Mouse (Mus musculus) lung, postnatal 0 days (tissue): ENCODE data around the gene Ccdc54. TPM values are rescaled to one million over a fixed set of nuclear protein-coding genes. Genes with fewer than 3 reads are reported as not detected.
A peak's percentile ranks its signal among the peaks of the same experiment; 100 is the strongest.

ENCODE experiments used
- ATAC-seq: fragments of 200-750 bp; cut with Nextera tagmentation; 2 replicates; pipeline ENCODE4 v1.8.0; 2017; ENCODE audit warnings: moderate library complexity
- DNase-seq: peaks from one replicate; pipeline ENCODE4 v3.0.0-alpha.2; 2016; ENCODE audit warnings: low spot score
- H3K27ac ChIP-seq: fragments of 300-500 bp; sonication (generic); 2 replicates; pipeline ENCODE4 v1.5.1; 2014; ENCODE audit warnings: antibody characterized with exemption, mild to moderate bottlenecking, low read length, mixed read lengths
- H3K27me3 ChIP-seq: fragments of 300-500 bp; sonication (generic); replicated peaks from 2 replicates; pipeline ENCODE4 v1.6.1; 2014; ENCODE audit warnings: low read length, mixed read lengths; ENCODE audit not compliant: insufficient read depth
- H3K36me3 ChIP-seq: fragments of 300-500 bp; sonication (generic); 2 replicates; pipeline ENCODE4 v1.6.1; 2014; ENCODE audit warnings: low read length, mixed read lengths; ENCODE audit not compliant: insufficient read depth
- H3K4me1 ChIP-seq: fragments of 300-500 bp; sonication (generic); 2 replicates; pipeline ENCODE4 v1.6.1; 2014; ENCODE audit warnings: antibody characterized with exemption, low read depth, low read length, mixed read lengths; ENCODE audit not compliant: insufficient read depth
- H3K4me2 ChIP-seq: fragments of 300-500 bp; sonication (generic); replicated peaks from 2 replicates; pipeline ENCODE4 v1.6.1; 2014; ENCODE audit warnings: low read depth, mild to moderate bottlenecking, low read length, moderate library complexity, mixed read lengths
- H3K4me3 ChIP-seq: fragments of 300-500 bp; sonication (generic); 2 replicates; pipeline ENCODE4 v1.5.1; 2014; ENCODE audit warnings: low read depth, low read length
- H3K9ac ChIP-seq: fragments of 300-500 bp; sonication (generic); replicated peaks from 2 replicates; pipeline ENCODE4 v1.6.1; 2014; ENCODE audit warnings: low read depth, mild to moderate bottlenecking
- H3K9me3 ChIP-seq: fragments of 300-500 bp; sonication (generic); 2 replicates; pipeline ENCODE4 v1.6.1; 2016; ENCODE audit warnings: low read length, mixed read lengths
- CTCF ChIP-seq: IDR thresholded peaks from 2 replicates; pipeline ENCODE4 v1.5.1; 2016; ENCODE audit warnings: antibody characterized with exemption, mild to moderate bottlenecking
- EP300 ChIP-seq: IDR thresholded peaks from 2 replicates; pipeline ENCODE4 v1.6.1; 2016; ENCODE audit warnings: antibody characterized with exemption, mild to moderate bottlenecking, control low read depth
- WGBS: fragments of 180-500 bp; shearing (Covaris S2); extraction: QIAGEN DNeasy Blood & Tissue Kit; methylation state at CpG from one replicate; pipeline ENCODE4 v1.1.7; 2014; 5-methylcytosine and 5-hydroxymethylcytosine counted together
- polyA plus RNA-seq: library from polyadenylated mRNA; unstranded; fragments of >200 nt; fragmentation: Nextera tagmentation; extraction: Ambion mirVana; gene quantifications from 2 replicates; pipeline ENCODE4 v1.2.1, GENCODE M21; 2015

Gene Ccdc54
- not detected in 2 replicates for polyA plus RNA-seq

GRCm38 (mm10) chr16:50591054-50591453 lies at the start of gene Ccdc54:
Ccdc54 (minus strand) TSS chr16:50591154.
- Histone ChIP-seq H3K36me3 (no peaks in the 10 kb centered on the region), H3K9me3 (no peaks in the 10 kb centered on the region), H3K4me3 (no peak within 1 kb of the TSS), H3K9ac (no peak within 1 kb of the TSS), H3K4me1 (no peaks in the 10 kb centered on the region), H3K27ac (no peak within 1 kb of the TSS), H3K27me3 (no peaks in the 10 kb centered on the region), H3K4me2 (no peak within 1 kb of the TSS)
- TF ChIP-seq EP300 (no peak), CTCF (no peak)
- ATAC-seq = no peak
- DNase-seq = no peak

- TF ChIP-seq EP300 (no peak), CTCF (no peak)
- H3K4me3 ChIP-seq = no peak overlapping the region
- H3K27me3 ChIP-seq = no peaks in the 10 kb centered on the region
- H3K9me3 ChIP-seq = no peaks in the 10 kb centered on the region
- H3K4me2 ChIP-seq = no peak overlapping the region
- H3K4me1 ChIP-seq = no peaks in the 10 kb centered on the region
- H3K27ac ChIP-seq = no peak overlapping the region
- DNase-seq = peak; percentile 15
- no peak overlapping the region for H3K9ac ChIP-seq
- no peaks in the 10 kb centered on the region for H3K36me3 ChIP-seq
- 52% methylated on average over 2 of the region's 2 CpGs for WGBS
- no peak for ATAC-seq
Measured at GRCm38 (mm10) chr16:50632585-50632984, 41.6 kb upstream of the Ccdc54 start.

GRCm38 (mm10) chr16:50615569-50615968 lies 24.6 kb upstream of the Ccdc54 start:
- no peak overlapping the region for H3K27ac ChIP-seq

DNA sequence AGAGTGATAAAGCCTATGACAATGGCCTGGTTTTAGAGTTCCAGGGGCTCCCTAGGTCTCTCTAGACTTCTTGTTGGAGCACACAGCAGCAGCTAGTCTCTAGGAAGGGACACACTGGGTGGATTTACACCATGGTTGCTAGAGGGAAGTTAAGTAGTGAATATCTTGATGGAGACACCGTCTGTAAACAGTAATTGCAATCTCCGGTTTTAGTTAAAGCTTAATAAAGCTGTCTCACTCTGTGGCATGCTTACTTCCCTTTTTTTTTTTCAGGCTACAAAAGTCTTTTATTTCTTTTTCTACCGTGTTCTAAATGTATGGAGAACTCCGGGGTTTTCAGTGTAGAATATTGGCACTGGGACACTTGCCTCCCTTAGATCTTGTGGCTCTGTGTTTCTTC lies 22.0 kb upstream of the Ccdc54 start:
- Histone ChIP-seq H3K9ac (no peak overlapping the region), H3K4me3 (no peak overlapping the region), H3K9me3 (no peaks in the 10 kb centered on the region), H3K4me2 (no peak overlapping the region), H3K27me3 (no peaks in the 10 kb centered on the region), H3K4me1 (no peaks in the 10 kb centered on the region), H3K27ac (no peak overlapping the region), H3K36me3 (no peaks in the 10 kb centered on the region)
- 61% methylated on average over 4 of the region's 4 CpGs for WGBS
- DNase-seq (no peak), ATAC-seq (no peak)
- TF ChIP-seq EP300 (no peak), CTCF (no peak)

More at GRCm38 (mm10) chr16:50615569-50615968, 24.6 kb upstream of the Ccdc54 start:
- ATAC-seq = no peak
- 37% methylated on average over 7 of the region's 7 CpGs for WGBS
- H3K9me3 ChIP-seq = no peaks in the 10 kb centered on the region
- no peak overlapping the region for H3K9ac ChIP-seq
- H3K4me1 ChIP-seq = no peaks in the 10 kb centered on the region
- H3K4me3 ChIP-seq = no peak overlapping the region
- no peak for DNase-seq
- no peak for TF ChIP-seq CTCF
- TF ChIP-seq EP300 = no peak
- H3K36me3 ChIP-seq = no peaks in the 10 kb centered on the region
- no peaks in the 10 kb centered on the region for H3K27me3 ChIP-seq
- H3K4me2 ChIP-seq = no peak overlapping the region

DNA sequence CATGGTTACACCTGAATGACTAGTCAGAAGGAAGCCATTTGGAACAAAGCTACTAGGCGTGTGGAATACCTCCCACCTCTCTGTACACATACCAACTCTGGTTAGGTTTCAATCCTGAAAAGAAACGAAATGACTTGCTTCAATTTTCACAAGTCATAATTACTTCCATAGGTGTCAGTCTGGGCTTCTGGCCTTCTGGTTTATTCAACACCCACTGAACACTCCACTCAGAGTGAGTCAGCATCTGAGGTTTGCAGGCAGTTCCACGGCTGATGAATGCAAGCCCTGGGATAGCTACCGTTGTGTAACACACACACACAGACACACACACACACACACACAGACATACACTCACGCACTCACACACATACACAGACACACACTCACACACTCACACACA lies 19.6 kb upstream of the Ccdc54 start:
- WGBS = 76% methylated on average over 5 of the region's 5 CpGs
- Histone ChIP-seq H3K27ac (no peak overlapping the region), H3K9me3 (no peaks in the 10 kb centered on the region), H3K4me1 (no peaks in the 10 kb centered on the region), H3K36me3 (no peaks in the 10 kb centered on the region), H3K4me3 (no peak overlapping the region), H3K27me3 (no peaks in the 10 kb centered on the region), H3K4me2 (no peak overlapping the region), H3K9ac (no peak overlapping the region)
- DNase-seq (no peak), ATAC-seq (no peak)
- TF ChIP-seq CTCF (no peak), EP300 (no peak)

- Histone ChIP-seq H3K4me2 (no peak overlapping the region), H3K27me3 (no peaks in the 10 kb centered on the region), H3K27ac (no peak overlapping the region), H3K36me3 (no peaks in the 10 kb centered on the region), H3K4me3 (no peak overlapping the region), H3K9ac (no peak overlapping the region), H3K4me1 (no peaks in the 10 kb centered on the region), H3K9me3 (no peaks in the 10 kb centered on the region)
- 52% methylated on average over 15 of the region's 15 CpGs for WGBS
- DNase-seq (no peak), ATAC-seq (no peak)
- TF ChIP-seq EP300 = no peak
- no peak for TF ChIP-seq CTCF
Measured at GRCm38 (mm10) chr16:50607776-50608562, 17.0 kb upstream of the Ccdc54 start.
